Mouse (Mus musculus) stomach, embryonic 16.5 days (tissue): ENCODE results near the gene Macrod2. TPM values are rescaled to one million over a fixed set of nuclear protein-coding genes. Genes with fewer than 3 reads are reported as not detected.

Source experiments
- ATAC-seq: fragments of 200-750 bp; cut with Nextera tagmentation; 2 replicates; pipeline ENCODE4 v1.8.0; 2017; ENCODE audit warnings: moderate number of reproducible peaks, moderate TSS enrichment; ENCODE audit not compliant: insufficient read depth, low FRiP score
- H3K27ac ChIP-seq: fragments of 300-500 bp; sonication (generic); 2 replicates; pipeline ENCODE4 v1.5.1; 2014; ENCODE audit warnings: low read length
- H3K27me3 ChIP-seq: fragments of 300-500 bp; sonication (generic); 2 replicates; pipeline ENCODE4 v1.6.1; 2014; ENCODE audit warnings: low read length, control low read depth, mixed read lengths; ENCODE audit not compliant: control insufficient read depth, insufficient read depth
- H3K36me3 ChIP-seq: fragments of 300-500 bp; sonication (generic); 2 replicates; pipeline ENCODE4 v1.6.1; 2014; ENCODE audit warnings: low read length; ENCODE audit not compliant: control insufficient read depth, insufficient read depth
- H3K4me1 ChIP-seq: fragments of 300-500 bp; sonication (generic); 2 replicates; pipeline ENCODE4 v1.6.1; 2014; ENCODE audit warnings: low read length, control low read depth, mixed read lengths; ENCODE audit not compliant: control insufficient read depth, insufficient read depth
- H3K4me2 ChIP-seq: fragments of 300-500 bp; sonication (generic); 2 replicates; pipeline ENCODE4 v1.6.1; 2014; ENCODE audit warnings: low read depth, low read length, mixed read lengths
- H3K4me3 ChIP-seq: fragments of 300-500 bp; sonication (generic); replicated peaks from 2 replicates; pipeline ENCODE4 v1.5.1; 2014; ENCODE audit warnings: mild to moderate bottlenecking, low read length
- H3K9ac ChIP-seq: fragments of 300-500 bp; sonication (generic); 2 replicates; pipeline ENCODE4 v1.6.1; 2014; ENCODE audit warnings: low read length
- H3K9me3 ChIP-seq: fragments of 300-500 bp; sonication (generic); replicated peaks from 2 replicates; pipeline ENCODE4 v1.6.1; 2016; ENCODE audit warnings: low read length, control low read depth; ENCODE audit not compliant: control insufficient read depth
- WGBS: fragments of 180-500 bp; shearing (Covaris S2); extraction: QIAGEN DNeasy Blood & Tissue Kit; methylation state at CpG from one replicate; pipeline ENCODE4 v1.1.7; 2014; 5-methylcytosine and 5-hydroxymethylcytosine counted together
- polyA plus RNA-seq: library from polyadenylated mRNA; unstranded; fragments of >200 nt; fragmentation: Nextera tagmentation; extraction: Ambion mirVana; gene quantifications from 2 replicates; pipeline ENCODE4 v1.2.1, GENCODE M21; 2015

Macrod2 gene
- polyA plus RNA-seq, 1 experiment from 2014 or later = 45.4 TPM

DNA sequence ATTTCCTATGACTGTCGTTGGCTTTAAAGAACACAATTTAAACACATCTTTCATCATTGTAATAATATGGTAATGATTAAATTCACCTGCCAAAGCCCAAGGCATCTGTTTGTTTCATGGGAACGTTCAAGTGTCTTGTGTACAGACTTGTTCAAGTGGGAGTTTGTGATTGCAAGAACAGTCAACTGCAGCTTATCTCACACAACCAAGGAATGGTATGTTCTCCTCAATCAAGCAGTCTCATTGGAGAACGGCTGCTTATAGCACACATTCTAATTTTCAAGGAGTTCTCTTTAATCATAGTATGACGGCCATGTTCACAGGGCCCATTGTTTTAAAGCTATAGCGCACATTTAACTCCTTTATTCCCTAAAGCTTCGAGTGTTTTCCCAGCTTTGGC lies 904.1 kb downstream of the Macrod2 start:
- no peak for ATAC-seq
- Histone ChIP-seq H3K9me3 (no peaks in the 10 kb centered on the region), H3K4me1 (no peaks in the 10 kb centered on the region), H3K27ac (no peak overlapping the region), H3K4me3 (no peak overlapping the region), H3K4me2 (no peak overlapping the region), H3K9ac (no peak overlapping the region), H3K36me3 (no peaks in the 10 kb centered on the region), H3K27me3 (no peaks in the 10 kb centered on the region)
- 61% methylated on average over 6 of the region's 6 CpGs for WGBS

DNA sequence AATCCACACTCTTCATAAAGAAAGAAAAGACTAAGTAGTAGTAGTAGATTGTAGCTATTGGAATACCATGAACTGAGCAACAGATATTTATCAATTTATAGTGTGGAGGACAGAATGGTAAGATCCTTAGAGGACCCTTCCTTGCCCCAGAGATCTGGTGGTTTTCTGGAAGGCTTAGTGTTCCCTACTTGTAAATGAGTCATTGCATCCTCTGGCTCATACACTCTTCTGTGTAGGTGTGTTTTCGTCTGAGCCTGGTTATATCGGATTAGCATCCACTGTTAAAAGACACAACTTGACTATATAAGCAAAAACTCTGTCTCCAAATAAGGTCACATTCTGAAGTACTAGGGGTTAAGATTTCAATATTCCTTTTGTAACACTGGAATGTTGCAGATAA lies 905.9 kb downstream of the Macrod2 start:
- WGBS = 87% methylated on average over 2 of the region's 2 CpGs
- Histone ChIP-seq H3K27ac (no peak overlapping the region), H3K36me3 (no peaks in the 10 kb centered on the region), H3K4me2 (no peak overlapping the region), H3K4me3 (no peak overlapping the region), H3K9ac (no peak overlapping the region), H3K27me3 (no peaks in the 10 kb centered on the region), H3K4me1 (no peaks in the 10 kb centered on the region), H3K9me3 (no peaks in the 10 kb centered on the region)
- no peak for ATAC-seq

DNA sequence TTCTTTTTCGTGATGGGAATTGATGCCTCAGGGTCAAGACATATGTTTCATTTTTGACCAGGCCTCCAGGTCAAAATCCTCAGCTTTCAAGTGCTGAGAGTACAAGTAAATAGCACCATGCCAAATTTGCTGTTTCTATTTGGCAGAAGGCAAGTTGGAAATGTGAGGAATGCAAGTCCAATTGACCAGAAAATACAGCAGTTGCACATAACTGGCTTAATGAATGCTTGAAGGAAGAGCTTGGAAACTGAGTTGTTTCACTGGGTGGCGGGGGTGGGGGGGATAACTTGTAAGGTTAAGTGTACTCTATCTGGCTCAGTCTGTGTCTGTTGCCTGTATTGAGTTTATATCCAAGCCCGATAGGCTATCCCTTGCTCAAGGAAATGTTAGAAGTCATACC lies 913.3 kb downstream of the Macrod2 start:
- no peaks in the 10 kb centered on the region for H3K9me3 ChIP-seq
- no peak for ATAC-seq
- 77% methylated on average over 3 of the region's 3 CpGs for WGBS

DNA sequence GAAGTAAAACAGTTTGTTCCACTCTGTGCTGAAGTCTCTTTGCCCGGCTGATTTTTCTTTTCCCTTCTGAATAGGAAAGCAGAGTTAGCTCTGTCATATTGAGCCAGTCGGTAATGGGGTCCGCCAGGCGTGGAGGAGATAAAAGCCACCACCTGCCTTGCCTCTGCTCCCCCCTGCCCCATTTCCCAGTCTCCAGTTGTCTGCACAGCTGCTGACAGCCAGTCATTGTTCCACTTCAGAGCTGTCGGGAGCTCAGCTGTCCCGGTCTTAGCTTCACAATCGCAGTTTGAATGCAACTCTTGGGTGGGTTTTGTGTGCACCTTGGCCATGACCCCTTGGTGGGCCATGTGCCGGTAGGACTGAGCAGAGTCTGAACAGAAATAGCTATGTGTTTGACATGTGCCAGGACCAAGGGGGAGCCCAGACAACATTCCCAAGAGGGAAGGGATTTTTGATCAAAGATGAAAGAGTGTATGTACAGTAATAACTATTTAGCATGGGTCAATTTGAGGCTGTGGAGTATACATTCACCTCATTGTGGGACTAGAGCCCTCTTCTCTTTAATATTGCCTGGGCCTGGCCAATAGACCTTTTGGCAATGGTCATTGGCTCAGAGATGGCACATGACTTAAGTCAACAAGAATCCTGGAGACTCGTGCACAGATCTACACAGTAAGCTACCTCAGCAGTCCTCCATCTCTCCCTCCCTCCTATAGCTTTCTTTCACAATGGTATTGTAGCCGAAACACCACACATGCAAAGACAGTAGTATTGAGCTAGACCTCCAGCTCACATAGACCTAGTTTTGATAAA lies 917.2 kb downstream of the Macrod2 start:
- no peak overlapping the region for H3K27ac ChIP-seq
- H3K9ac ChIP-seq = no peak overlapping the region
- no peaks in the 10 kb centered on the region for H3K9me3 ChIP-seq
- ATAC-seq = no peak
- H3K4me1 ChIP-seq = 0 out of 2 replicates have a peak, but pooled peaks cover 3% of the 10 kb centered on the region
- H3K4me2 ChIP-seq = no peak overlapping the region
- no peaks in the 10 kb centered on the region for H3K27me3 ChIP-seq
- no peak overlapping the region for H3K4me3 ChIP-seq
- WGBS = 60% methylated on average over 10 of the region's 10 CpGs
- H3K36me3 ChIP-seq = no peaks in the 10 kb centered on the region

More for the DNA sequence above, 913.3 kb downstream of the Macrod2 start:
- Histone ChIP-seq H3K4me1 (0 out of 2 replicates have a peak, but pooled peaks cover 2% of the 10 kb centered on the region), H3K4me2 (no peak overlapping the region), H3K36me3 (no peaks in the 10 kb centered on the region), H3K4me3 (no peak overlapping the region), H3K27me3 (no peaks in the 10 kb centered on the region), H3K27ac (no peak overlapping the region), H3K9ac (no peak overlapping the region)

DNA sequence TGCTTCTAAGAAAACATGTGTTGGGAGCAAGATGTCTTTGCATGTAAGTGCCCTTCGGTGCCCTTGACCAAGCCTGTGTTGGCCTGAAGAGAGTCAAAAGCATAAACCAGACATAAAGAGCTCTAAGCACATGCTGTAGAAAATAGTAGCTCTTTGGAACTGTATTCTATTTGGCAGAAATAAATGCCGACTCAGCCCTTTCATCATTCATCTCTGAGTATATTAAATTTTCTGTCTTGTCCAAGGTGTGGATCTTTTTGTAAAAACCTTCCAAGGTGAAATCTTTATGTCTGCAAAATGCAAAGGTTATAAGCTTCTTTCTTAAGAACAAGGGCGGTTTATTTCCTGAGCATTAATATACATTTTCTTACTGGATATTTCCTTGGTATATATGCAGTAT lies 920.2 kb downstream of the Macrod2 start:
- WGBS = 93% methylated on average over 3 of the region's 3 CpGs
- no peak for ATAC-seq
- Histone ChIP-seq H3K27me3 (no peaks in the 10 kb centered on the region), H3K4me1 (0 out of 2 replicates have a peak, but pooled peaks cover 3% of the 10 kb centered on the region), H3K4me3 (no peak overlapping the region), H3K36me3 (no peaks in the 10 kb centered on the region), H3K9me3 (no peaks in the 10 kb centered on the region), H3K4me2 (no peak overlapping the region), H3K27ac (no peak overlapping the region), H3K9ac (no peak overlapping the region)

DNA sequence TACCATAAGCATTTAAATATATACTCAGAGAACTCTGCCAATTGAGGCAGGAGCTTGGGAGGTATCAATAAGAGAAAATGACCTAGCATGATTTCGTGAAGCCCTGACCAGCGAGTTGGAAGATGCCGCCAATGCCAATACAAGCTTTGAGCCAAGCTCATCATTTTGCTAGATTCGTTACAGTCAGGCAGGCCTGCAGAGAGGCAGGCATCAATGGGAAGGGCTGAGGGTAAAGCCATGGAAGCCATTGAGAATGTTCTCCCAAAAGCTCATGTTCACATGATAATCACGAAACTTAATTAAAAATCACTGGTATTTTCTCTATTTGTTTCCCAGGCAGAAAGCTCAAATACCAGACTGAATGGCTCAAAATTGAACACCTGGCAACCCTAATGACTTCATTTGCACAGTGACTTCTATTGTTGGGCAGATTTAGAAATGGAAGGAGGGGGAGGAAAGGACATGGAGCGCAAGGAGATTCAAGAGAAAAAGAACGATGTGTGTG lies 928.9 kb downstream of the Macrod2 start:
- Histone ChIP-seq H3K27ac (no peak overlapping the region), H3K4me3 (no peak overlapping the region), H3K27me3 (no peaks in the 10 kb centered on the region), H3K36me3 (no peaks in the 10 kb centered on the region), H3K4me2 (no peak overlapping the region), H3K9me3 (no peaks in the 10 kb centered on the region), H3K9ac (no peak overlapping the region), H3K4me1 (peaks cover 3% of the 10 kb centered on the region; the same call in 1 of the 2 replicates)
- ATAC-seq = no peak
- 91% methylated on average over 7 of the region's 7 CpGs for WGBS

DNA sequence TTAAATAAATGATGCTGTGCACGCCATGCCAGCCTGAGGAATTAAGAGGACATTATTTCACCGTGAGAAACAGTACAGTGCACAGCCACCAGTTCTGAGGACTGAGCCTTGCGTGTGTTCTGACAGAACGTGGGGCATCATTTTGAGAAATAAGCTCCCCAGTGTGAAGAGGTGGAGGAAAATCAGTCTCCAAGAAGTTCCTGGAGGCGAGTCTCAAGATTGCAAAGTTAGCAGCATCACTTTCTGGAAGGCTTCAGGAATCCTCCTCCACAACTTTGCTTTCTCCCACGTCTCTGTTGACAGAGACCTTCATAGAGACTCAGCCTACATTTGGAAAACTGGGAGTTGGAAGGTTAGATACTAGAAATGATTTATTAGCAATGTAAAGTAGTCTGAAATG lies 932.2 kb downstream of the Macrod2 start:
- Histone ChIP-seq H3K27me3 (no peaks in the 10 kb centered on the region), H3K4me1 (peaks cover 3% of the 10 kb centered on the region; the same call in 1 of the 2 replicates), H3K4me3 (no peak overlapping the region), H3K4me2 (no peak overlapping the region), H3K9me3 (no peaks in the 10 kb centered on the region), H3K36me3 (no peaks in the 10 kb centered on the region), H3K9ac (no peak overlapping the region), H3K27ac (no peak overlapping the region)
- ATAC-seq = no peak
- WGBS = 37% methylated on average over 6 of the region's 6 CpGs

DNA sequence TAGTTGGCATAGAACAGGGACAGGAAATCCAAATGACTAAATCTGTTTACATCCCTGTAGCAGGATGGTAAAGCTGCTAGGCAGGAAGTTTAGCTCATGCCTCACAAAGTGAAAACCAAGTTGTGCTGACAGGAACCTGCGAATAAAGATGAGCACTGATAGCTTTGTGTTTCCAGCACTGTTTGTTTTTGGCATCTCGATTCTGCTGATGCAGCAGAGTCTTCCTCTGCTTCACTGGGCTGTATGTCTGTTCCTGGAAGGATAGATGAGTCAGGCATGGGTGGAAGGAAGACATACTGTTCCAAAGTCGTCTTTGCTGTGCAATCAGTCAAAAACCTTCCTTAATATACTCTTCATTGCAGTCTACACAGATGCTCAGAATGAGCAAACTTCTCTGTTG lies 942.6 kb downstream of the Macrod2 start:
- WGBS = 64% methylated on average over 3 of the region's 3 CpGs
- no peak for ATAC-seq

DNA sequence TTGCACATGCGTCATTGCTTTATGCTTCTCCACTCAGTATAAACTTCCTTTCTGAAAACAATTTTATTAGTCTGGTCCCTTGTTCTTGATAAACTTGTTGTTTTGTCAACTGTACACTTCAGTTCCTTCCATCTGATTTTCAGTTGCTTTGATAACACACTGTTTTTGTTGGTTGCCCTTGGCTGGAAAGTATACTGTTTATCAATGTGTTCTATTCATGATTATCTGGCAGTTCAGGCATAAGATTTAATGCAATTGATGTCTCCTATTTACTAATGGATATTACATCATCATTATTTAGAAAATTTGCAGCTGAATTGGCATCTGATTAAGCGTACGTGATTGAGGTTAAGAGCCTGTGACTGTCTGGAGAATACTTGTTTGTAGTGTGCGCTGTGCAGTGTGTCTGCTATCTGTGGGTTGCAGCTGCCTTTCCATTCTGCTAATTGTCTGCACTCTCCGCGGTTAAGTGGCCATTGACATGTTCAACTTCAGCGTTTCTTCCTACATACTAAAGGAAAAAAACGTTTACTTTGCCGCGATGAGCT lies 949.0 kb downstream of the Macrod2 start:
- H3K9ac ChIP-seq = no peak overlapping the region
- H3K27ac ChIP-seq = no peak overlapping the region
- no peaks in the 10 kb centered on the region for H3K4me1 ChIP-seq
- no peaks in the 10 kb centered on the region for H3K36me3 ChIP-seq
- no peaks in the 10 kb centered on the region for H3K27me3 ChIP-seq
- H3K4me2 ChIP-seq = no peak overlapping the region
- H3K4me3 ChIP-seq = no peak overlapping the region
- no peaks in the 10 kb centered on the region for H3K9me3 ChIP-seq
- WGBS = 49% methylated on average over 10 of the region's 10 CpGs
- ATAC-seq = no peak

More for the DNA sequence above, 942.6 kb downstream of the Macrod2 start:
- H3K9ac ChIP-seq = no peak overlapping the region
- no peaks in the 10 kb centered on the region for H3K4me1 ChIP-seq
- no peak overlapping the region for H3K27ac ChIP-seq
- no peaks in the 10 kb centered on the region for H3K36me3 ChIP-seq
- no peak overlapping the region for H3K4me2 ChIP-seq
- H3K4me3 ChIP-seq = no peak overlapping the region
- H3K9me3 ChIP-seq = no peaks in the 10 kb centered on the region
- H3K27me3 ChIP-seq = no peaks in the 10 kb centered on the region
